Mouse (Mus musculus): Measurements from ENCODE around the gene Ppp2r5a. TPM values are rescaled to one million over a fixed set of nuclear protein-coding genes. Genes with fewer than 3 reads are reported as not detected.

Ppp2r5a gene
- polyA plus RNA-seq, 1 experiment from 2014 or later = 14.4 TPM

DNA sequence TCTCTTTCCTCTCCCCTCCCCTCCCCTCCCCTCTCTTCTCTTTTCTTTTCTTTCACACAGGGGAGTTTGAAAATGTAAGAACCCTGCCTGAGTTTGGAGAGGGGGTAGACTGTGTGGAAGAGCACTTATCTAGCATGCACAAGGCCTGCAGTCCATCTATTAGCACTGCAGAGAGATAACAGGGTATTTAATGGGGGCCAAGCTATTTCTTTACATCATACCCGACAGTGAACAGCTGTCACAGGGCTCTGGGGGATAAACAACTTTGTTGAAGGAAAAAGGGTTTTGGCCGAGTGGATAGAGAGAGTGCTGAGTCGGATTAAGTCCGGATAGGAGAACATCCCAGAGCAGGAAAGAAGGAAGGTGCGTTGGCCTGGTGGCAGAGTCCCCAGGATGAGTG is 54.1 kb downstream of the Ppp2r5a start:
- H3K4me2 ChIP-seq = no peak overlapping the region
- no peak overlapping the region for H3K9ac ChIP-seq
- no peaks in the 10 kb centered on the region for H3K27me3 ChIP-seq
- H3K27ac ChIP-seq = 0 out of 2 replicates have a peak overlapping the region, but pooled peaks have one; percentile 4
- ATAC-seq (ENCODE audit: insufficient number of reproducible peaks, insufficient read depth, low FRiP score, low TSS enrichment, low read depth) = no peak
- 61% methylated on average over 5 of the region's 5 CpGs for WGBS
- H3K4me1 ChIP-seq = peaks cover 24% of the 10 kb centered on the region
- H3K9me3 ChIP-seq = no peaks in the 10 kb centered on the region
- no peak overlapping the region for H3K4me3 ChIP-seq
- H3K36me3 ChIP-seq = peaks cover 55% of the 10 kb centered on the region

DNA sequence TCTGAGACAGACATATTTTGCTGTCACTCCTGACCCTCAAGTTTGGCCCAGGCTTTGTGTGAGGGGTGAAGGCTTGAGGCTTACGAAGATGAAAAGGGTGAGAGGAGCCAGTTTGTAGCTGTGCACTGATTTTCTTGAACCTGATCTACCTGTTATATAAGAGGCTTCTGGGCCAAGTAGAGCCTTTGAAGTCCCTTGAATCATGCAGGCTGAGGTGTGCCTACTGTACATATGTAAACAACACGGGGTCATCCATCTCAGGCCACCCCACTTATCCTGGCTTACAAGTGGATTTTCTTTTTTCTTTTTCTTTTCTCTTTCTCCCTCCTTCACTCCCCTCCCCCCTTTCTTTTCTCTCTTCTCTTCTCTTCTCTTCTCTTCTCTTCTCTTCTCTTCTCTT is 54.5 kb downstream of the Ppp2r5a start:
- no peak for ATAC-seq (ENCODE audit: insufficient number of reproducible peaks, insufficient read depth, low FRiP score, low TSS enrichment, low read depth)
- Histone ChIP-seq H3K4me2 (no peak overlapping the region), H3K36me3 (peaks cover 55% of the 10 kb centered on the region), H3K9ac (no peak overlapping the region), H3K4me1 (peaks cover 20% of the 10 kb centered on the region), H3K9me3 (no peaks in the 10 kb centered on the region), H3K27me3 (no peaks in the 10 kb centered on the region), H3K4me3 (no peak overlapping the region), H3K27ac (no peak overlapping the region)
- 77% methylated on average over 2 of the region's 2 CpGs for WGBS

DNA sequence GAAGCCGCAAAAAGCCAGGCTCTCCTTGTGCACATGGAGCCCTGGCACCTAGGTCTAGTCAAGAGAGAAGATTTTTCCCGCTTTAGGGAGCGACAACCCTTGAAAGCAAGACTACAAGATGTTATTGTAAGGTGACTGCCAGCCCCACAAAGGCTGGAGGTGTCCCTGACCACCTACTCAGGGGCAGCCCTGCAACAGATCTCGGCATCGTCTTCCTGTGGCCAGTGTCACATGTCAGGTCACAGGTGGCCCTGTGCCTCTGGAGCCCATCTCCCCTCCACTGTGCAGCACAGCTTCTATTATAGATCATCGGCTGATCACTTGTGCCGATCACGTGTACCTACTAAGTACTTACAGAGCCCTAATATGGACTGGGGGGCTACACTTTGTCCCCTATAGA is 55.5 kb downstream of the Ppp2r5a start:
- H3K9me3 ChIP-seq = no peaks in the 10 kb centered on the region
- 90% methylated on average over 8 of the region's 8 CpGs for WGBS

DNA sequence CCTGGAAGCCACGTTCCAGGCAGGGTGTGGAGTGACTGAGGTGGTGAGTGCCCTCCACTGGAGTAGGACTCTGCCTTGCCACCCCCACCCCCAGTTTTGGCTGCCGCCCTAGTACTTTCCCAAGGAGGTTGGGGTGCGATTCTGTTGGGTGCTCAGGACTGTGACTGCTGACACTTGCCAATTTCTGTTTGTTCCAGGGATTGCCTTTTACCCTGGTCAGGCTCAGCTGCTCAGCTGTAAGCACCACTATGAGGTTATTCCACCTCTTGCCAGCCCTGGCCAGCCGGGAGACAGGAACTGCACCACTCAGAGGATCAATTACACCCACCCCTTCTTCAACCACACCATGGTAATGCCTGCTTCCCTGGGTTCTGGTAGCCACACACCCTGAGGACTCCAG is 62.5 kb downstream of the Ppp2r5a start:
- Histone ChIP-seq H3K9ac (no peak overlapping the region), H3K4me1 (no peaks in the 10 kb centered on the region), H3K9me3 (no peaks in the 10 kb centered on the region), H3K4me2 (no peak overlapping the region), H3K4me3 (no peak overlapping the region), H3K27ac (no peak overlapping the region), H3K36me3 (peaks cover 78% of the 10 kb centered on the region), H3K27me3 (no peaks in the 10 kb centered on the region)
- 89% methylated on average over 4 of the region's 4 CpGs for WGBS
- ATAC-seq (ENCODE audit: insufficient number of reproducible peaks, insufficient read depth, low FRiP score, low TSS enrichment, low read depth) = no peak

More for the DNA sequence above, 55.5 kb downstream of the Ppp2r5a start:
- peaks cover 13% of the 10 kb centered on the region; the same call in 1 of the 2 replicates for H3K4me1 ChIP-seq
- H3K9ac ChIP-seq = no peak overlapping the region
- no peak overlapping the region for H3K4me3 ChIP-seq
- no peak overlapping the region for H3K4me2 ChIP-seq
- peaks cover 65% of the 10 kb centered on the region for H3K36me3 ChIP-seq
- no peak overlapping the region for H3K27ac ChIP-seq
- no peak for ATAC-seq (ENCODE audit: insufficient number of reproducible peaks, insufficient read depth, low FRiP score, low TSS enrichment, low read depth)
- no peaks in the 10 kb centered on the region for H3K27me3 ChIP-seq

DNA sequence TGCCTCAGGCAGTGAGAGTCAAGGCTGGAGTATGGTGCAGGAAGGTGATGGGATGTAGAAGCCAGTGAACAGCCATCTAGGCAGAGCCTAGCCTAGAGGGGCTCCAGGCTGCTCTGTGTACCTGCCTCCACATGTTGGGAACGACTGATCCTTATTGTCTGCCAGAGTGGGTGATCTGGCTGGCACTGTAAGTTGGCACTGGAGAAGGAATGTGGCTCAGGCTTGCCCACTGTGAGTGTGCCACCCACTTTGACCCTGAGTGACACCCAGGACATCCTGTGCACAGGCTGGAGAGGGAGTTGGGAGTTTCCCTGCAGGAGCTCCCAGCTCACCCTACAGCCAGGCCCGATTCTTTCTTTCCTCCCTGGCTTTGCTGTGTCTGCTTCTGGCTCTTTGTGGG is 63.2 kb downstream of the Ppp2r5a start:
- no peak overlapping the region for H3K4me3 ChIP-seq
- no peak overlapping the region for H3K4me2 ChIP-seq
- no peaks in the 10 kb centered on the region for H3K9me3 ChIP-seq
- no peak for ATAC-seq (ENCODE audit: insufficient number of reproducible peaks, insufficient read depth, low FRiP score, low TSS enrichment, low read depth)
- no peaks in the 10 kb centered on the region for H3K4me1 ChIP-seq
- 87% methylated on average over 2 of the region's 2 CpGs for WGBS
- H3K9ac ChIP-seq = no peak overlapping the region
- H3K36me3 ChIP-seq = peaks cover 71% of the 10 kb centered on the region
- no peak overlapping the region for H3K27ac ChIP-seq
- H3K27me3 ChIP-seq = no peaks in the 10 kb centered on the region

DNA sequence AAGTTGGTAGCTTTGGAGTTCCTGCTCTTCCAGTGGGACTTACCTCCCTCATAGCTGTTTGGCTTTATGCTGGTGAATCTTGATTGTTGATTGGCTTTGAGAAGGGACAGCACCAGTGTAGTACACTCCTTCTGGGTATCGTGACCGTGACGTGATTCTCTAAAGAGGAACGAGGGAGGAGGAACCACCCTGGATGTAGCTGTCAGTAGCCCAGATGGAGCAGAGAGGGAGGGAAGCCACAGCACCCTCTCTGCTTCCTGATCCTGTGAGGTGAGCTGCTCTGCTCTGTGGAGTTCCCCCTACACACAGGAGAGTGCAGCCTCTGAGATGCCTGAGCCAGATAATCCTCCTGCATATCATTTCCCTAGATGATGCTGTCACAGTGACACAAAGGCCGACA is 68.6 kb downstream of the Ppp2r5a start:
- Histone ChIP-seq H3K4me2 (no peak overlapping the region), H3K4me1 (no peaks in the 10 kb centered on the region), H3K27ac (no peak overlapping the region), H3K9me3 (no peaks in the 10 kb centered on the region), H3K27me3 (no peaks in the 10 kb centered on the region), H3K9ac (no peak overlapping the region), H3K36me3 (peaks cover 45% of the 10 kb centered on the region), H3K4me3 (no peak overlapping the region)
- 82% methylated on average over 5 of the region's 5 CpGs for WGBS
- no peak for ATAC-seq (ENCODE audit: insufficient number of reproducible peaks, insufficient read depth, low FRiP score, low TSS enrichment, low read depth)

DNA sequence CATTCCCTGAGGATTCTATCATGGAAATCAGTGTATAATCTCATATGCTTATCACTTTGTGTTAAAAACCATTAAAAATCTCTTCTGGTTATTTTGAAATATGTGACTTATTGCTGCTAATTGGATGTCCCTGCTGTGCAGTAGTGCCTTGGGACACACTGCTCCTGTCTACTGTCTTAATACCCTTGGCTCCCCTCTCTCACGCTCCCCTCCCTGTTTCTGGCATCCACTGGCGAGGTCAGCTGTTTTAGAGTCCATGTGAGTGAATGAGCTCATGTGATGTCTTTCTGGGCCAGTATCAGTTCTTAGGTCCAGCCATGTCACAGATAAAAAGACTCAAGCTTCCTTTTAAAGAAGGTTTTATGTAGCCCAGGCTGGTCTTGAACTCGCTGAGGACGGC is 72.7 kb downstream of the Ppp2r5a start:
- Histone ChIP-seq H3K27ac (no peak overlapping the region), H3K9me3 (no peaks in the 10 kb centered on the region), H3K36me3 (peaks cover 20% of the 10 kb centered on the region; the same call in 1 of the 2 replicates), H3K9ac (no peak overlapping the region), H3K4me1 (peaks cover 22% of the 10 kb centered on the region), H3K4me3 (no peak overlapping the region), H3K27me3 (no peaks in the 10 kb centered on the region), H3K4me2 (no peak overlapping the region)
- 88% methylated on average over 4 of the region's 4 CpGs for WGBS
- ATAC-seq (ENCODE audit: insufficient number of reproducible peaks, insufficient read depth, low FRiP score, low TSS enrichment, low read depth) = no peak

DNA sequence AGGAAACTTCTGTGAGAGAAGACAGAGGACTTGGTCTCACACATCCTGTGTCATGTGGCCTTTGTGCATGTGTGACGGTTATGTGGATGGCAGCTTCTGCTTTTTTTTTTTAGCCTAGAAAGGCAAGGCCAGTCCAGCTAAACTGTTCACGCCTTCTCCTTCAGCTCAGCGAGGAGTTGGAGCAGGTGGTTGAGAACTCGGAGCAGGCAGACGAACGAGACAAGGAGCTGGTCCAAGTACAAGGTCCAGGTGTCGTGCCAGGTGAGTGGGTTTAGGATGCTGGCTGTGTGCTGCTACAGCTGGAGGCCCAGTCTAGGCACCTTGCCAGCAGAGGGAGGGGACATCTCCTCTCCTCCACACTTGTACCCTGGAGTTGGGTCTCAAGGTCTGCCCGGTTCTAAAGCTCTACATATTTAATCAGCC is 75.0 kb downstream of the Ppp2r5a start:
- no peak overlapping the region for H3K4me3 ChIP-seq
- H3K27me3 ChIP-seq = no peaks in the 10 kb centered on the region
- H3K36me3 ChIP-seq = 0 out of 2 replicates have a peak, but pooled peaks cover 8% of the 10 kb centered on the region
- H3K27ac ChIP-seq = no peak overlapping the region
- no peak overlapping the region for H3K9ac ChIP-seq
- ATAC-seq (ENCODE audit: insufficient number of reproducible peaks, insufficient read depth, low FRiP score, low TSS enrichment, low read depth) = no peak
- H3K4me1 ChIP-seq = peaks cover 24% of the 10 kb centered on the region
- H3K4me2 ChIP-seq = no peak overlapping the region
- WGBS = 77% methylated on average over 8 of the region's 8 CpGs
- H3K9me3 ChIP-seq = no peaks in the 10 kb centered on the region

DNA sequence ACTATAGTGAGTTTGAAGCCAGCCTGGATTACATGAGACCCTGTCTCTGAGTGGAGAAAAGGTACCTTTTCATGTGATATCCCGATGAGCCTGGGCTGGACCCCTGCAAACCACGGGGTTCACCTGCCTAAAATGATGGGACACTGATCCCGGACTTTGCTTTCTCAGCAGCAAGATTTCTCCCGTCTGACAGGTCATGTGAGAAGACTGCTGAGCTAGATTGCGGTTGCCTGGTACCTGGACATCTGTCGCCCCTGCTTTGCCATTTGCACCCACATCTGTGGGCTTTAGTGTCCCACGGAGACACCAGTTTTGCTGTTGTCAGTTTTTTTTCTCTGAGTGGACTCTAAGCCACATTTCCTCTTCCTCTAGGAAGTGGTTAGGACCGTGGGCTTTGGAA is 75.8 kb downstream of the Ppp2r5a start:
- Histone ChIP-seq H3K9me3 (no peaks in the 10 kb centered on the region), H3K4me1 (peaks cover 24% of the 10 kb centered on the region), H3K4me3 (no peak overlapping the region), H3K27me3 (no peaks in the 10 kb centered on the region), H3K9ac (no peak overlapping the region), H3K36me3 (0 out of 2 replicates have a peak, but pooled peaks cover 1% of the 10 kb centered on the region), H3K27ac (no peak overlapping the region), H3K4me2 (peak overlapping the region; percentile 94)
- no peak for ATAC-seq (ENCODE audit: insufficient number of reproducible peaks, insufficient read depth, low FRiP score, low TSS enrichment, low read depth)
- WGBS = 81% methylated on average over 8 of the region's 8 CpGs

DNA sequence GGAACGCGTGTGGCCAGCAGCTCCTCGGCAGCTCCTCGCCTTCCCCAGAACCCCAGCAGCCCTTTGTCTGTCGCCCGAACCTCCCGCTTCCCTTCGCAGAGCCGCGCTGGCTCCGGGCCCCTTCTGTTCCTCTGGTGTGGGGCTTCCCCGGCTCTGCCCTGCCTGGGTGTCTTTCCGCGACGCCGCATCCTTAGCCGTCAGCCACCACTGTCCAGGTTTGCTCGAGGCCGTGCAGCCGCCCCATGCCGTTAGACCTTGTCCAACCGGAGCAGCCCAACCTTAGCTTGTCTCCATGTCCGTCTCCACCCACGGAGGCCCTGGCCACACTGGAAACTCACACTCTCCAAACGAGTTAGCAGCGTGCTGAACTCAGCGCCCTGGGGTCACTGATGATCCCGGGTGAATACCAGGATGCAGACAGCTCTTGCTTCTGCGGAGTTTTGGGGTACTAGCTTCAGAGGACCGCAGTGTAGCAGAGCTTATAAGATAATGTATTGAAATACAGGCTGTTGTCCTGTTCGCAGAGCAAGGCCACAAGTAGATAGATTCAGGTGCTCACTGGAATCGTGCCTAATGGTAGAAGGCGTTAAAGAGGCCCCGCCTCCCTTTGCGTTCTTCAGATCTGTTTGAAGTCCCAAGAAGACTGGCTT is 76.7 kb downstream of the Ppp2r5a start:
- H3K4me1 ChIP-seq = peaks cover 24% of the 10 kb centered on the region
- no peaks in the 10 kb centered on the region for H3K36me3 ChIP-seq
- H3K4me3 ChIP-seq = peak overlapping the region; percentile 81
- WGBS = under 1% methylated on average over 35 of the region's 35 CpGs
- ATAC-seq (ENCODE audit: insufficient number of reproducible peaks, insufficient read depth, low FRiP score, low TSS enrichment, low read depth) = peak; percentile 57
- H3K27ac ChIP-seq = peak overlapping the region; percentile 71; the same call in 1 of the 2 replicates
- peak overlapping the region; percentile 86 for H3K9ac ChIP-seq
- H3K27me3 ChIP-seq = no peaks in the 10 kb centered on the region
- H3K4me2 ChIP-seq = peak overlapping the region; percentile 94
- no peaks in the 10 kb centered on the region for H3K9me3 ChIP-seq

DNA sequence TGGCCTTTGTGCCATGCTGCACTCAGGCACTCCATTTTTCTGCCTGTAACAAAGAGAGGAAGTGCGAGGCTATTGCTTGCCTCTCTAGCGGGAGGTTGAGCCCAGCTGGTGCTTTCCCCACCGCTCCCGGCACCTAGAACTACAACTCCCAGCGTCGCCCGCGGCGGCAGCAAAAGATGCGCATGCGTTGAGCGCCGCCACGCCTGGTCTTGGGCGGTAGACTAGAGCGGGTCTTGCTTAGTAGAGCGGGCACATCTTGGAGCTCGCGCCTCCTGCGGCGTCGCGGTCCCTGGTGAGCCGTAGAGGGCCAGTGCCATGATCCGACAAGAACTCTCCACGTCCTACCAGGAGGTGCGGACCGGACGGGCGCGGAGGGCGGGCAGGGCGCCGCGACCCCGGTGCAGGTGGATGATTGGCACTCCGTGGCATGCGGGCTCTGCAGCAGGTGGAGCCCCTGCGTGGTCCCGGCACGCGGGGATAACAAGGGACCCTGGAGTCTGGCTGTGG is 77.3 kb downstream of the Ppp2r5a start, which contains the start of gene Tmem206:
Gene Tmem206, plus strand, starts transcription at position 187 of the 507 bp plus-strand sequence.
- H3K4me3 ChIP-seq = peak within 1 kb of the TSS; percentile 81
- H3K4me1 ChIP-seq = peaks cover 24% of the 10 kb centered on the region
- no peaks in the 10 kb centered on the region for H3K36me3 ChIP-seq
- no peaks in the 10 kb centered on the region for H3K9me3 ChIP-seq
- H3K27me3 ChIP-seq = no peaks in the 10 kb centered on the region
- peak within 1 kb of the TSS; percentile 71; the same call in 1 of the 2 replicates for H3K27ac ChIP-seq
- peak within 1 kb of the TSS; percentile 86 for H3K9ac ChIP-seq
- WGBS = under 1% methylated on average over 42 of the region's 42 CpGs
- peak within 1 kb of the TSS; percentile 94 for H3K4me2 ChIP-seq
- ATAC-seq (ENCODE audit: insufficient number of reproducible peaks, insufficient read depth, low FRiP score, low TSS enrichment, low read depth) = peak; percentile 91

All from embryonic facial prominence, embryonic 13.5 days (tissue).